Mouse (Mus musculus): ENCODE measurements around the gene Prdx5.

Gene Prdx5

GRCm38 (mm10) chr19:6892512-6892911 is 17.4 kb downstream of the Prdx5 start:
- no peak for DNase-seq (ENCODE audit: low read depth, low spot score)

- DNase-seq (ENCODE audit: low read depth, low spot score) = no peak
Measured at GRCm38 (mm10) chr19:6877965-6878364, 31.9 kb downstream of the Prdx5 start.

DNA sequence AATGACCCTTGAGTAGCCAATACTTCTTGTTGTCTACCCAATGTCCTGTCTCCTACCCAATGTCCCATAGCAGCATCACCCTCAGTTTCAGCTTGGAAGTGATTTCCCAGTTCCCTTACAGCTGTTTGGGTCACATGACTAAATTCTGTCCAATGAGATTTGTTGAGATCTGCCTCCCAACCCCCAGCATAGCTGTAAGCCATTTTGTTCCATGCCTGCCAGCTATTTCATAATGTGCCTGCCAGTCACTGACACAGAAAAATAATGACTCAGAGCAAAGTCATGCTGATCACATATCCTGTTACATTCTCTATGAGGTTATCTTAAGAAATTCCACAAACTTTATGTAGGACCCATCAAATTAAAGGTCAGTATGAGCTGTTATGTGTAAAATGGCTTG is 33.1 kb downstream of the Prdx5 start:
- no peak for DNase-seq (ENCODE audit: low read depth, low spot score)

DNA sequence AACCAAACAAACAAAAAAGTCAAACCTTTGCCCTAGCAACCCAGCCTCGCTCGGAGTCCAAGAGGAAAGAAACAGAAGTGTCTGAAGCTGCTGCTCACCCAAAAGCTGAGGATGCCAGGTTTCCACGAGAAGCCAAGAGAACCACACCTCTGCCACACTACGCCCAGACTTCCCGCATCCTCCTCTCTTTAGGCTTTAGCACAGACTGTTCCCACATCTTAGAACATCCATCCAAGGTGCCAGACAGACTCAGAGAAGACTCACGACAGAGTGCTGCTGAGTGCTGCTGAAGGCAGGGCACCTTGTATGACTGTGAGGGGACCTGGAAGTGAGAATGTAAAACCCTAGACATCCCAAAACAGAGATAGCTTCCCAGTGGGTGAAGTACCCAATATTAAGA is 34.1 kb downstream of the Prdx5 start:
- no peak for DNase-seq (ENCODE audit: low read depth, low spot score)

- no peak for DNase-seq (ENCODE audit: low read depth, low spot score)
Measured at GRCm38 (mm10) chr19:6874257-6874656, 35.6 kb downstream of the Prdx5 start.

DNA sequence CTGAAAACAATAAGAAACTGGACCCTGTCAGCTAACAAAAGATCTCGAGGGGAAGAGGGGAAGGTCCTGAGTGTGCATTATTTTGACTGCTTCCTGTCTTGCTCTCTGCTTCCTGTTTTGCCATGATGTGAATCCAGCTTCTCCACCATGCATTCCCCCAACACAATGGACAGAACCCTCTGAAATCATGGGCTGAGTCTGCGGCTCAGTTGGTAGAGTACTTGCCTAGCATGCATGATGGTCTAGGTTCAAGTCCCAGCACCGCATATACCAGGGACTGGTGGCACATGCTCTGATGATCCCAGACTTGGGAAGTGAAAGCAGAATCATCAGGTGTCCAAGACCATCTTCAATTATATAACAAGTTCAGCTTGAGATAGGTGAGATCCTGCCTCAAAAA is 37.2 kb downstream of the Prdx5 start:
- no peak for DNase-seq (ENCODE audit: low read depth, low spot score)

GRCm38 (mm10) chr19:6871574-6872271 is 38.2 kb downstream of the Prdx5 start:
- DNase-seq (ENCODE audit: low read depth, low spot score) = peak; percentile 63

DNA sequence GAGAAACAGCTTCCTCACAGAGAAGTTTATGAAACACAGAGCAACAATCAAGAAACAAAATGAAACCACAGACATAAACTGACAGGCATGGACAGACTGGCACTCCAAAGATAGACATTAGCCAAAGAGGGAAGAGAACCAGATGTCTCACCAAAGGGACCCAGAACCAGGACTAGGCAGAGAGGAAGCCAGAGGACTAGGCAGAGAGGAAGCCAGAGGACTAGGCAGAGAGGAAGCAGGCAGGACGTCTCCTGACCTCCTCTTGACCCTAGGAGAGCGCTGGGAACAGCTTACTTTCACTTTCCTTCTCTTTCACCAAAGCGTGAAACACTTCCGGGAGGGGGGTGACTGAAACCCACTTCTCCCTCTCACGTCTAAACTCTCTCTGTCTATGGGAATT is 40.6 kb downstream of the Prdx5 start:
- DNase-seq (ENCODE audit: low read depth, low spot score) = peak; percentile 79

- DNase-seq (ENCODE audit: low read depth, low spot score) = no peak
Measured at GRCm38 (mm10) chr19:6861451-6861850, 48.5 kb downstream of the Prdx5 start.

- no peak for DNase-seq (ENCODE audit: low read depth, low spot score)
Measured at GRCm38 (mm10) chr19:6860706-6861105, 49.2 kb downstream of the Prdx5 start.

DNA sequence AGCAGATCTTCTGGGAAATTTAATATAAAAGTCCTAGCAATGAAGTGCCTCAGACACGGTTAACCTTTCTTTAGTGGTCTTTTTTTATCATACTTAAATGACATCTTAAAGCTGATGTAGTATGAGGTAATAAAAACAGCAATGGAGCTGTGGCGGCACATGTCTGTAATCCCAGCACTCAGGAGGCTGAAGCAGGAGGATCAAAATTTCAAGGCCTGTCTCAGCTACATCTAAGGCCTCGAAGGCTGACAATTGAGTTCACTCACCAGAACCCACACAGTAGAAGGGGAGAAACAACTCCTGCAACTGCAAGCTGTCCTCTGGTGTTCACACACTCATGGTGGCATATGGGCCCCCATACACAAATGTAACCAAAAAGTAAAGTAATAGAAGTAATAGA is 49.9 kb downstream of the Prdx5 start:
- DNase-seq (ENCODE audit: low read depth, low spot score) = no peak

DNA sequence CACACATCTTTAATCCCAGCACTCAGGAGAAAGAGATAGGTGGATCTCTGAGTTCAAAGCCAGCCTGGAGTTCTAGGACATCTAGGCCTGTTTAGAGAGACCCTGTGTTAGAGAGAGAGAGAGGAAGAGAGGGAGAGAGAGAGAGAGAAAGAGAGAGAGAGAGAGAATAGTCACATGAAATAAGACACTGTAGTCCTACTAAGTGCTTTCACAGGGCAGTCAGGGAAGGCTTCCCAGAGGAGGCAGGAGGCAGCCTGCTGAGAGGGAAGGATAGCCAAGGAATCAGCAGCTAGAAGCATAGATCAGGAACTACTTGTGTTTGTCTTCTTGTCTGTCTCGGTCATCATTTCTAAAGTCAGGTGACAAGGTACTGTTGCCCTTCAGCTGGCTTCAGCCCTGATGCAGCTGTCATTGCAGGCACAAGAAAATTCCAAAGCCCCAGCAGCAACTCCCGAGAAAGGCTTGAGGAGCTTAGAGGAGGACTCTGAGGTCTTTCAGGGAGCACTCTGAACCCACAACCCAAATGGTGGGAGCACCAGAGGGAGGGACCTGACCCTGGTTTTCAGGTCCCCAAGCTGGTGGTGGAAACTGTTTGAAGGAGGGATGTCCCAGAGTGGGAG is 50.8 kb downstream of the Prdx5 start:
- no peak for DNase-seq (ENCODE audit: low read depth, low spot score)

GRCm38 (mm10) chr19:6858031-6858430 is 51.9 kb downstream of the Prdx5 start, which contains the start of gene Ccdc88b:
Gene Ccdc88b, minus strand, starts transcription at chr19:6858211.
- peak; percentile 86 for DNase-seq (ENCODE audit: low read depth, low spot score)

GRCm38 (mm10) chr19:6857391-6858005 is 52.4 kb downstream of the Prdx5 start:
- DNase-seq (ENCODE audit: low read depth, low spot score) = peak; percentile 40

DNA sequence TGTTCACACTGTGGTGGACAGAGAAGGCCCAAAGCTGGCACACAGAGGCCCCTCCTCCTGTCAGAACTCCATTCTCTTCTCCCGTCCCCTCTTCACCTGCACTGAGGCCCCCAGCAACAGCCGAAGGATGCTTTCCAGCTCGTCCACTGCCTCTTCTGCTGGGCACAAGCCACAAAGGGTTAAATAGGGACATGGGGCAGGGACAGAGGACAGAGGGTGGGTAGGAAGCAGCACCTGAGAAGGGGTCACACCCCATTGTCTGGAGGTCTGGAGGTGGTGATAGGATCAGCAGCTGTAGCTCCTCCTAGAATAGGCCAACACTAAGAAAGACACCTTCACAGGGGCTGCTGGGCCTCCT is 52.9 kb downstream of the Prdx5 start:
- no peak for DNase-seq (ENCODE audit: low read depth, low spot score)

Measured in CD4-positive helper T cell, adult 2 months (primary cell).